Mouse (Mus musculus): ENCODE measurements at regions not wholly inside any gene's neighbourhood (a gene's known extent, or its start where the extent isn't known, plus 50 kb on each side); places are given as distances from the start of the nearest gene placed in this dataset.

DNA sequence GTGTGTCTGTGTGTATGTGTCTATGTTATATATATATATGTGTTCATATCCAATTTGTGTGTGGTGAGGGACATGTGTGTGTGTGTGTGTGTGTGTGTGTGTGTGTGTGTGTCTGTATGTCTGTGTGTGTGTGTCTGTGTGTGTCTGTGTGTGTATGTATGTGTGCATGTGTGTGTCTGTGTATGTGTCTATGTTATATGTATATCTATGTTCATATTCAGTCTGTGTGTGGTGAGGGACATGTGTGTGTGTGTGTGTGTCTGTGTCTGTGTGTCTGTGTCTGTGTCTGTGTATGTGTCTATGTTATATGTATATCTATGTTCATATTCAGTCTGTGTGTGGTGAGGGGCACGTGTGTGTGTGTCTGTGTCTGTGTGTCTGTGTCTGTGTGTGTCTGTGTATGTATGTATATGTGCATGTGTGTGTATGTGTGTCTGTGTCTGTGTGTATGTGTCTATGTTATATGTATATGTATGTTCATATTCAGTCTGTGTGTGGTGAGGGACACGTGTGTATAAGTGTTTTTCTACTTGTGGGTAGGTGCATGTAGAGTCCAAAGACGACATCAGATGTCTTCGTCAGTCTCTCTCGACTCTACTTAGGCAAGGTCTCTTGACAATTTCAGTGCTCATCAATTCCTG lies 370.5 kb upstream of the Slc7a11 start:
- Histone ChIP-seq H3K4me1 (ENCODE audit: control insufficient read depth, insufficient read depth, low read length) (no peaks in the 10 kb centered on the region), H3K4me3 (ENCODE audit: insufficient read depth, low read length) (no peak overlapping the region), H3K27ac (ENCODE audit: insufficient read depth, low read depth, low read length) (no peak overlapping the region)
- TF ChIP-seq POLR2A (IDR thresholded peaks at IDR 0.05; ENCODE audit: borderline replicate concordance, low read depth, low read length) = no peak
- no peak for TF ChIP-seq CTCF (IDR thresholded peaks at IDR 0.05; ENCODE audit: low read depth, low read length)

GRCm38 (mm10) chr3:50815716-50816115 lies 372.3 kb upstream of the Slc7a11 start:
- no peak overlapping the region for H3K4me3 ChIP-seq (ENCODE audit: insufficient read depth, low read length)
- H3K27ac ChIP-seq (ENCODE audit: insufficient read depth, low read depth, low read length) = no peak overlapping the region
- TF ChIP-seq CTCF (IDR thresholded peaks at IDR 0.05; ENCODE audit: low read depth, low read length) = no peak
- no peak for TF ChIP-seq POLR2A (IDR thresholded peaks at IDR 0.05; ENCODE audit: borderline replicate concordance, low read depth, low read length)
- no peaks in the 10 kb centered on the region for H3K4me1 ChIP-seq (ENCODE audit: control insufficient read depth, insufficient read depth, low read length)

GRCm38 (mm10) chr3:50816479-50816878 lies 373.1 kb upstream of the Slc7a11 start:
- H3K27ac ChIP-seq (ENCODE audit: insufficient read depth, low read depth, low read length) = no peak overlapping the region
- H3K4me1 ChIP-seq (ENCODE audit: control insufficient read depth, insufficient read depth, low read length) = no peaks in the 10 kb centered on the region
- no peak for TF ChIP-seq CTCF (IDR thresholded peaks at IDR 0.05; ENCODE audit: low read depth, low read length)
- H3K4me3 ChIP-seq (ENCODE audit: insufficient read depth, low read length) = no peak overlapping the region

GRCm38 (mm10) chr3:50817361-50817760 lies 373.9 kb upstream of the Slc7a11 start:
- Histone ChIP-seq H3K4me1 (ENCODE audit: control insufficient read depth, insufficient read depth, low read length) (no peaks in the 10 kb centered on the region), H3K27ac (ENCODE audit: insufficient read depth, low read depth, low read length) (no peak overlapping the region), H3K4me3 (ENCODE audit: insufficient read depth, low read length) (no peak overlapping the region)
- no peak for TF ChIP-seq POLR2A (IDR thresholded peaks at IDR 0.05; ENCODE audit: borderline replicate concordance, low read depth, low read length)
- TF ChIP-seq CTCF (IDR thresholded peaks at IDR 0.05; ENCODE audit: low read depth, low read length) = no peak

- Histone ChIP-seq H3K4me3 (ENCODE audit: insufficient read depth, low read length) (no peak overlapping the region), H3K27ac (ENCODE audit: insufficient read depth, low read depth, low read length) (no peak overlapping the region), H3K4me1 (ENCODE audit: control insufficient read depth, insufficient read depth, low read length) (no peaks in the 10 kb centered on the region)
- TF ChIP-seq POLR2A (IDR thresholded peaks at IDR 0.05; ENCODE audit: borderline replicate concordance, low read depth, low read length) (no peak), CTCF (IDR thresholded peaks at IDR 0.05; ENCODE audit: low read depth, low read length) (no peak)
These were observed 377.4 kb upstream of the Slc7a11 start for GRCm38 (mm10) chr3:50820776-50821175.

GRCm38 (mm10) chr3:50825534-50826423 lies 382.4 kb upstream of the Slc7a11 start:
- H3K27ac ChIP-seq (ENCODE audit: insufficient read depth, low read depth, low read length) = no peak overlapping the region
- no peak for TF ChIP-seq POLR2A (IDR thresholded peaks at IDR 0.05; ENCODE audit: borderline replicate concordance, low read depth, low read length)
- TF ChIP-seq CTCF (IDR thresholded peaks at IDR 0.05; ENCODE audit: low read depth, low read length) = no peak
- no peak overlapping the region for H3K4me3 ChIP-seq (ENCODE audit: insufficient read depth, low read length)
- H3K4me1 ChIP-seq (ENCODE audit: control insufficient read depth, insufficient read depth, low read length) = no peaks in the 10 kb centered on the region

GRCm38 (mm10) chr3:50826424-50826819 lies 383.0 kb upstream of the Slc7a11 start:
- H3K4me1 ChIP-seq (ENCODE audit: control insufficient read depth, insufficient read depth, low read length) = no peaks in the 10 kb centered on the region
- no peak overlapping the region for H3K27ac ChIP-seq (ENCODE audit: insufficient read depth, low read depth, low read length)
- no peak for TF ChIP-seq CTCF (IDR thresholded peaks at IDR 0.05; ENCODE audit: low read depth, low read length)
- TF ChIP-seq POLR2A (IDR thresholded peaks at IDR 0.05; ENCODE audit: borderline replicate concordance, low read depth, low read length) = no peak
- H3K4me3 ChIP-seq (ENCODE audit: insufficient read depth, low read length) = no peak overlapping the region

- no peak overlapping the region for H3K27ac ChIP-seq (ENCODE audit: insufficient read depth, low read depth, low read length)
- TF ChIP-seq CTCF (IDR thresholded peaks at IDR 0.05; ENCODE audit: low read depth, low read length) (no peak), POLR2A (IDR thresholded peaks at IDR 0.05; ENCODE audit: borderline replicate concordance, low read depth, low read length) (no peak)
- H3K4me1 ChIP-seq (ENCODE audit: control insufficient read depth, insufficient read depth, low read length) = no peaks in the 10 kb centered on the region
- H3K4me3 ChIP-seq (ENCODE audit: insufficient read depth, low read length) = no peak overlapping the region
These were observed 385.8 kb upstream of the Slc7a11 start for GRCm38 (mm10) chr3:50829211-50829610.

- no peak overlapping the region for H3K4me3 ChIP-seq (ENCODE audit: insufficient read depth, low read length)
- TF ChIP-seq POLR2A (IDR thresholded peaks at IDR 0.05; ENCODE audit: borderline replicate concordance, low read depth, low read length) (no peak), CTCF (IDR thresholded peaks at IDR 0.05; ENCODE audit: low read depth, low read length) (no peak)
- no peaks in the 10 kb centered on the region for H3K4me1 ChIP-seq (ENCODE audit: control insufficient read depth, insufficient read depth, low read length)
- H3K27ac ChIP-seq (ENCODE audit: insufficient read depth, low read depth, low read length) = no peak overlapping the region
These were observed 387.0 kb upstream of the Slc7a11 start for GRCm38 (mm10) chr3:50830446-50830845.

GRCm38 (mm10) chr3:50830926-50831325 lies 387.5 kb upstream of the Slc7a11 start:
- Histone ChIP-seq H3K4me1 (ENCODE audit: control insufficient read depth, insufficient read depth, low read length) (no peaks in the 10 kb centered on the region), H3K27ac (ENCODE audit: insufficient read depth, low read depth, low read length) (no peak overlapping the region), H3K4me3 (ENCODE audit: insufficient read depth, low read length) (no peak overlapping the region)
- no peak for TF ChIP-seq POLR2A (IDR thresholded peaks at IDR 0.05; ENCODE audit: borderline replicate concordance, low read depth, low read length)
- TF ChIP-seq CTCF (IDR thresholded peaks at IDR 0.05; ENCODE audit: low read depth, low read length) = no peak

Measured in bone marrow macrophage, adult 2 months (primary cell).